Mouse (Mus musculus) kidney, adult 11 months (tissue): ENCODE data around the gene Cdyl2.

Experiments
- DNase-seq: peaks from one replicate; pipeline ENCODE4 v3.0.0; 2022

The Cdyl2 gene

DNA sequence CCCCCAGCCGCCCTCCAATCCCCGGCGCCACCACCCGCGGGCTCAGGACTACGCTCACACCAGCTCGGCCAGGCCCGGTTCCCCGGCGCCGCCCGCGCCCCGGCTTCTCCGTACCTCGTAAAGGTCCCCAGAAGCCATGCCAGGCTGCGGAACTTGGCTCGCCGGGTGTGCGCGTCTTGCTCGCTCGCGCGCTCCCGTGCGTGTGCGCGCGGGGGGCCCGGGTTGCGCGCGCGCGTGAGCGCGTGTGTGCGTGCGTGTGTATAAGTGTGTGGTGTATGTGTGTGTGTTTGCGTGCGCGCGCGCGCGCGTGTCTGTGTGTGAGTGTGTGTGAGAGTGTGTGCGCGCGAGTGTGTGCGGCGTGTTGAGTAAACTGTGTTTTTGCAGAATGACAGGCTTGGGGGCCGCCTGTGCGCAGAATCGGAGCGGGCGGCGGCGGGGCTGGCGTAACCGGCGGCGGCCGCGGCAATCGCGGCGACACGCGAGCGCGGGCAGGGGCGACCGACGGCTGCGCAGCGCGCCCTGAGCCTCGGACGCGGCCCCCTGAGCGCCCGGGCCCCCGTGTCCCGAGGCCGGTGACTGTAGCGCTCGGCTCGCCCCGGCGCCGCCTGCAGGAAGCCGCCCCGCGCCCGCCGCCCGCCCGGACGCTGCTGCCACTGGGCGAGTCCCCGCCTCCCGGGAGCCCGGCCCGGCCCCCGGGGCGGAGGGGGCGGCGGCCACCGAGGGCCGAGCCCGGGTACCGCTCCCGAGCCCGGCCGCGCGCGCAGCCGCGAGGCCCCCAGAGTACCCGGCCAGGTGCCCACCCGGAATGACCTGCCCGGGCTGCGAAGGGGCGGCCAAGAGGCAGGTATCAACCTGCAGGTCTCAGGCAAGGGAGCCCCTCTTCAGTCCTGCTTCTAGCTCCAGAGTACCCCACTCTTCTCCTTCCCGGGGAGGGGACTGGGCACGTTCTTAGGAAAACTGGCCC lies at the start of gene Cdyl2:
Gene Cdyl2, minus strand, starts transcription at position 308 of the 964 bp plus-strand sequence.
- peak; percentile 74 for DNase-seq

GRCm38 (mm10) chr8:116780594-116780993 lies 47.8 kb upstream of the Cdyl2 start:
- no peak for DNase-seq

- DNase-seq = no peak
Measured at GRCm38 (mm10) chr8:116774220-116774619, 41.4 kb upstream of the Cdyl2 start.

GRCm38 (mm10) chr8:116772727-116773126 lies 39.9 kb upstream of the Cdyl2 start:
- no peak for DNase-seq

- DNase-seq = peak; percentile 21
Measured at GRCm38 (mm10) chr8:116771797-116772343, 39.1 kb upstream of the Cdyl2 start.

DNA sequence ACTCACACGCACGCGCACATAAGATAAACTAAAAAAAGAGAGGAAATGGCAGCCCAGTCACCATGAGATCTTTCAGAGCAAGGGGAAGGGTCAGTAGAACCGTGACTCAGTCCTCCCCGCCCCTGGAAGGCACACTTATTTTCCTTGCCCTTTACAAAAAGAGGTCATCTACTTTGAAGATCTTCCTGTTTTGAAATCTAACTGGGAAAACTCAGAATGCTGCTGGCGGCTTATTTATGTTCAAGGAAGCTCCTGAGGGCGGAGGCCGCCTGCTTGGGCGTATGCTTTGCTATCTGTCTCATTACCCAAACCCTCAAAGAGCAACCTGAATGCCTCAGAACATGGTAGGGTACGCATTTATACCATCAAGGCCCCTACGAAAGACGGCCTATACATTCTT lies 38.0 kb upstream of the Cdyl2 start:
- DNase-seq = peak; percentile 12

- DNase-seq = no peak
Measured at GRCm38 (mm10) chr8:116756174-116756573, 23.4 kb upstream of the Cdyl2 start.

GRCm38 (mm10) chr8:116755557-116755956 lies 22.8 kb upstream of the Cdyl2 start:
- DNase-seq = peak; percentile 9

GRCm38 (mm10) chr8:116740726-116741125 lies 7.9 kb upstream of the Cdyl2 start:
- no peak for DNase-seq

- no peak for DNase-seq
Measured at GRCm38 (mm10) chr8:116735306-116735705, 2.5 kb upstream of the Cdyl2 start.

- DNase-seq = no peak
Measured at GRCm38 (mm10) chr8:116734176-116734575, 1.4 kb upstream of the Cdyl2 start.

DNA sequence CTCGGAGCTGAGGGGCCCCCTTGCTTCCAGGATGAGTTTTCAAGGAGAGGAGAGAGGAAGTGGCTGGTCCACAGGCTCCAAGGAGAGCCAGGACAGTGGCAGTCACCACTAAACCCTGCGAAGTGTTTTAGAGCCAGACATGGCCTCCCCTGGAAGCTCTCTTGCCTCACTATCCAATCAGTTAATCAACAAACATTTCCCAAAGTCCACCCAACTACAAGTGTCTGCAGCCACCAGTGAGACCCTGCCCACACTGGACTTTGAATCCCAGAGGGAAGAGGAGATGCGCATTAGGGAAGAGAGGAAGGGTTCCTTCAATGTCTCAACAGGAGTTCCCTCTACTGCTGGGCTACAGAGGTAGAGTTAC lies 840 bp upstream of the Cdyl2 start:
- DNase-seq = no peak

- peak; percentile 7 for DNase-seq
Measured at GRCm38 (mm10) chr8:116731976-116732683, 661 bp downstream of the Cdyl2 start.

GRCm38 (mm10) chr8:116721451-116721850 lies 11.3 kb downstream of the Cdyl2 start:
- no peak for DNase-seq

GRCm38 (mm10) chr8:116707496-116707895 lies 25.3 kb downstream of the Cdyl2 start:
- DNase-seq = no peak

DNA sequence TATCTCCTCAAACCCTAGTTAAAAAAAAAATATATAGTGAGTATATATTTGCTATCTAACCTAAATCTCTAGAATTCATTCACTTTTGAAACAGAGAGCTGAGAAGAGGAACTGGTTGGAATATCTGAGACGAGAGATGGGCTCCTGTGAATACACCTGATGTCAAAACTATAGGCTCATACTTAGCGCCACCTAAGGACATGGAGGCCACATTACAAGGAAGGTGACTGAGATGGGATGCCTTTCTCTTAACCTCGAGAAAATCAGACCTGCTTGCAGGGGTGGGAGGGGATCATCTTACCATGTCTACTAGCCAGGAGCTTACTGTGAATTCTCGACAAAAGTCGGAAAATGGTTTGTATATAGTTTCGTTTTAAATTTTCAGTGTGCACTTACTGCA lies 30.3 kb downstream of the Cdyl2 start:
- DNase-seq = no peak

DNA sequence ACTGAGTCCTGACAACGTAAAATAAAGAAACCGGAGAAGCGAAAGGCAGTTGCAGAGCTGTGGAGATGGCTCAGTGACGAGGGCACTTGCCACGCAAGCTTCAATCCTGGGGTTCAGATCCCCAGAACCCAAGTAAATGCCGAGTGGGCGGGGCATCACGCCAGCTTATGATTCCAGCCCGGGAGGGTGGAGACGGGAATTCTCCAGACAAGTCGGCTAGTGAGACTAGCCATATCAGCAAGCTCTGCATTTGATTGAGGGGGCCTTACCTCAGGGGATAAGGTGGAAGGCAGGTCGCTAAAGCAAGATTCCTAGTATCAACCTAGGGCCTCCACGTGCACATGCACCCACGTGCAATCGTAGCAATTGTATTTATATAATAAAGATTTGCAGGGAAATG lies 39.9 kb downstream of the Cdyl2 start:
- no peak for DNase-seq

GRCm38 (mm10) chr8:116689741-116690140 lies 43.0 kb downstream of the Cdyl2 start:
- DNase-seq = no peak

DNA sequence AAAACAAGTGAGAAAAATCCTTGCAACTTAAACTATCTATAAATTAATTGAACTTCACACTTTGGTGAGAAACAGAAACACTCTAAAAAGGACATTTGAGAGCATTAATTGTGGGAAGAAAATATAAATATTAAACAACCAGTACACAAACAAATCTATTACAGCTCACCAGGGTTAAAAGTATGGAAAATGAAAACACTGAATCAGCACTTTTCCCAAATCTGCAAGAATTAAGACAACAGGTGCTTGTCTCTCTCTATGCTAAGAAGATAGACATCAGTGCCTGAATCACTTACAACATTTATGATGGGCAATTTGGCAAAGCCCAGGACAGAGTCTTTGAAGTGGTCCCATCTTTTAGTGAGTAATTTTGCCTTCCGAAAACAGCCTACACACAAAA lies 56.6 kb downstream of the Cdyl2 start:
- no peak for DNase-seq

DNA sequence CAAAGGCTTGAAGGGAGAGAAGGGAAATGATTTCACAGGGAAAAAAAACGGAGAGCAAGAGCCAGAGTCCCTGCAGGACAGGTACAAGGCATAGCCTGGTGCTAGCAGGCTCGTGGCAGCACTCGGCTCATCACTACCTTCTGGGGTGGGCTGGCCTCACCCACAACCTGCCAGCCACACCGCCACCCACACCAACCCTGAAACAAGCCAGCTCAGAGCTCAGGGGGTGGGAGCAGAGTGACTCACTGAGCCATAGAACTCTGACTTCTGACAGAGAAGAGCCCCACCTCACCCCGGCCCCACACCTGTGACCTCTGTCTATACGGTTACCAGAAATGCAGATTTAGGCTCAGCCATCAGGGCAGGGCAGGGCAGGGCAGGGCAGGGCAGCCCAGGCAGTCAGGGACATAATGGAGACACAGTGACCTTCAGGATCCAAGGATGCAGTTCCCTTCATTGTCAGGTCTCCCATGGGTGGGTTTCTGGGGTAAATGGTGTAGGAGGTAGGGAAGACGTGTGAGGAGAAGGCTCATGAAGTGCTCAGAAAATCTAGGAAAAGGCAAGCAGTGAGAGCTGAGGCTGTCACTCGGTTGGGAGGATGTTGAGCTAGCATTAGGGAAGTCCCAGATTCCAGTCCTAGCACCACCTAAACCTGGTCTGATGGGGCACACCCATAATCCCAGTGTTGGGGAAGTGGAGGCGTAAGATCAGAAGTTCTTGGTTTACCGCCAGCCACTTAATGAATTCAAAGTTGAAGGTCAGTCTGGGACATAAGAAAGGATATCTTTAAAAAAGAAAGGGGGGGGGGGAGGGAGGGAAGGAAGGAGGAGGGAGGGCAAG lies 58.6 kb downstream of the Cdyl2 start:
- no peak for DNase-seq

GRCm38 (mm10) chr8:116673493-116673892 lies 59.3 kb downstream of the Cdyl2 start:
- no peak for DNase-seq

DNA sequence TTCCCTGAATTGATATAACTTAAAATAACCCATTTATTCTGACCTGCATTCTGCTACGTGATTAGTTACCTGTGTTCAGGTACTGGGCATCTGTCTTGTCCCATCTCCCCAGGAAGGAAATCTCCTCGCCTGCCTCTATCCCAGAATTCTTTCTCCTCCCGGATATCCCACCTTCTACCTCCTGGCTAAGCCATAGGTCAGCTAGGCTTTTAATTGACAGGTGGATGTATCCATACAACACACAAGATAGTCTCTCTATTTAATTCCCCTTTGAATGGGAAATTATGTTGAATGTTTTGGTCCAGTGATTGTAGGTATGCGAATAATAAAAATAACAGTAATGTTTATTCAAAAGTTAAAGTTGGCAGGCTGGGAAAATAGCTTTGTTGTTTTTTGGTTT lies 59.7 kb downstream of the Cdyl2 start:
- no peak for DNase-seq

GRCm38 (mm10) chr8:116671543-116671942 lies 61.2 kb downstream of the Cdyl2 start:
- DNase-seq = no peak
